Mouse (Mus musculus) C3H10T1/2 (cell line): Measurements from ENCODE around the gene Espn. TPM values are rescaled to one million over a fixed set of nuclear protein-coding genes. Genes with fewer than 3 reads are reported as not detected.

Source experiments
- polyA plus RNA-seq, 2 experiments: library from polyadenylated mRNA; unstranded; fragments of >200 nt; fragmentation: generic; extraction: Trizol; gene quantifications; one replicate each; pipeline ENCODE4 v1.2.1; 2012; ENCODE audit warnings: missing spikeins in 2 of 2

The Espn gene
- 1 to 10 TPM in 1 of 2 experiments, under 1 TPM in 1; 0.40 to 1.6 TPM for polyA plus RNA-seq

GRCm38 (mm10) chr4:152151966-152152544 is at the start of gene Espn:
Gene Espn, minus strand, starts transcription at chr4:152152371.

GRCm38 (mm10) chr4:152177537-152178343 is 25.6 kb upstream of the Espn start, which contains the start of gene Acot7:
Gene Acot7, plus strand, starts transcription at chr4:152178134.

GRCm38 (mm10) chr4:152158585-152159284 is 6.6 kb upstream of the Espn start, which contains the start of gene Hes2:
Gene Hes2, plus strand, starts transcription at chr4:152158867.

GRCm38 (mm10) chr4:152115921-152116612 is 36.1 kb downstream of the Espn start, which contains the start of gene Tnfrsf25:
Gene Tnfrsf25, plus strand, starts transcription at chr4:152115934.

GRCm38 (mm10) chr4:152072121-152072601 is 80.0 kb downstream of the Espn start, which contains the start of gene Plekhg5:
Gene Plekhg5, plus strand, starts transcription at chr4:152072498.

Other genes with a start within 250 kb of the Espn start
- 10 to 100 TPM; 30.3 to 36.1 TPM for gene Dnajc11, start 218.7 kb downstream of the Espn start, polyA plus RNA-seq
- gene Thap3, start 163.4 kb downstream of the Espn start, polyA plus RNA-seq, result 10 to 100 TPM; 25.3 to 55.1 TPM
- 10 to 100 TPM in 1 of 2 experiments, 1 to 10 TPM in 1; 5.6 to 19.0 TPM for gene Phf13, start 156.1 kb downstream of the Espn start, polyA plus RNA-seq
- 1 to 10 TPM; 4.6 to 7.4 TPM for gene Klhl21, start 143.6 kb downstream of the Espn start, polyA plus RNA-seq
- 1 to 10 TPM; 4.5 to 8.4 TPM for gene Zbtb48, start 124.7 kb downstream of the Espn start, polyA plus RNA-seq
- gene Tas1r1, start 113.8 kb downstream of the Espn start, polyA plus RNA-seq, result under 1 TPM; 0.06 to 0.44 TPM
- 10 to 100 TPM; 10.1 to 10.4 TPM for gene Nol9, start 113.0 kb downstream of the Espn start, polyA plus RNA-seq
- 10 to 100 TPM in 1 of 2 experiments, 1 to 10 TPM in 1; 3.5 to 37.6 TPM for gene Plekhg5, start 79.9 kb downstream of the Espn start, polyA plus RNA-seq
- 1 to 10 TPM in 1 of 2 experiments, under 1 TPM in 1; 0.04 to 8.1 TPM for gene Tnfrsf25, start 36.4 kb downstream of the Espn start, polyA plus RNA-seq
- not detected for gene Hes2, start 6.5 kb upstream of the Espn start, polyA plus RNA-seq
- 100 to 1,000 TPM; 212 to 321 TPM for gene Acot7, start 25.8 kb upstream of the Espn start, polyA plus RNA-seq
- under 1 TPM; 0.01 to 0.17 TPM for gene Gpr153, start 121.9 kb upstream of the Espn start, polyA plus RNA-seq
- gene Hes3, start 139.3 kb upstream of the Espn start, polyA plus RNA-seq, result under 1 TPM in 1 of 2 experiments, not detected in 1; 0.04 TPM
- gene Icmt, start 144.9 kb upstream of the Espn start, polyA plus RNA-seq, result 10 to 100 TPM in 1 of 2 experiments, 1 to 10 TPM in 1; 9.7 to 19.0 TPM
- gene Rnf207, start 166.6 kb upstream of the Espn start, polyA plus RNA-seq, result 1 to 10 TPM in 1 of 2 experiments, not detected in 1; 1.9 TPM
- 1,000 to 10,000 TPM; 1,034 to 1,375 TPM for gene Rpl22, start 173.4 kb upstream of the Espn start, polyA plus RNA-seq
- gene Chd5, start 186.3 kb upstream of the Espn start, polyA plus RNA-seq, result under 1 TPM; 0.29 to 0.83 TPM